Mouse (Mus musculus) brain, embryonic 14.5 days (tissue): ENCODE data around the gene Ephb1.

ENCODE experiments used
- CTCF ChIP-seq: fragments of 200-500 bp; IDR thresholded peaks from 2 replicates; pipeline ENCODE4 v1.5.1; 2012; ENCODE audit warnings: inconsistent platforms, mild to moderate bottlenecking, moderate library complexity, borderline replicate concordance; ENCODE audit not compliant: insufficient read depth, insufficient read length; ENCODE audit errors: extremely low read depth
- POLR2A ChIP-seq: fragments of 200-500 bp; IDR thresholded peaks from 2 replicates; pipeline ENCODE4 v1.6.1; 2012; ENCODE audit warnings: mild to moderate bottlenecking, inconsistent platforms, borderline replicate concordance; ENCODE audit not compliant: poor library complexity, insufficient read depth, insufficient read length, severe bottlenecking; ENCODE audit errors: extremely low read depth

DNA sequence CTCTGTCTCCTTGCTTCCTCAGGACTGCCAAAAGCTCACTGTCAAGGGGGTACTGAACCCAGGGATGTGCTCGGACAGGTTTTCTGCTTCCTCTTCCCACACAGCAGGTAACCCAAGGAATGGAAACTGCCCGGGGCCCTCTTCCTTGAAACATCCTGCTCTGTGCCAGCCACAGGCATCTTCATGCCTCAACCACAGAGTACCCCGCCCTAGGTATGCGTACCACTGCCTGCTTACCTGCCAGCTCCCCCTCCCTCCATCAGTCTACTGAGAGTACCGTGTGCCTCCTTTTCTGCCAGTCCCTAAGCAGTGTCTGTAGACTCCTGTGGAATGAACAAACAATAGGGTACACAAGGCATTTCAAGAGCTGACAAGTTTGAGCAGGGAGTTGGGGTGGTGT lies 265.9 kb downstream of the Ephb1 start:
- TF ChIP-seq CTCF = no peak
- no peak for TF ChIP-seq POLR2A
